Mouse (Mus musculus): ENCODE results near the gene Gm11060.

Gene Gm11060

DNA sequence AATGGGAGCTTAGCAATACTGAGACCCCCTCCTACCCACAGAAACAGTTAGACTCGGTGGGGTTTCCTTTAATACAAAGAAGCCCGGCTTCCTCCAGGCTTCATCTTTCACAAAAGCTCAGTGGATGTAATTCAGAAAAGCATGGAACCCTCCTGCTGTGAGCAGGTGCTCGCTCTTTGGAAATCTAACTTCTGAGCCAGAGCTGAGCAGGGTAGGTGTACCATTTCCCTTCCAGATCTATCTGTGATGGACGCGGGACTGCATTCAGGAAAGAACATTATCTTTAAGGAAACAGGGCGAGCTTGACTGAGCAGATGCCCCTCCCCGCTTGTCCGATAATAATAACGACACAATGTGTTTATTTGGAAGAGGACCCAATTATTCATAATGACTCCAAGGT lies 22.3 kb downstream of the Gm11060 start:
- DNase-seq (ENCODE audit: low read depth in 1 of 2, low spot score in 2 of 2) = no peak

DNA sequence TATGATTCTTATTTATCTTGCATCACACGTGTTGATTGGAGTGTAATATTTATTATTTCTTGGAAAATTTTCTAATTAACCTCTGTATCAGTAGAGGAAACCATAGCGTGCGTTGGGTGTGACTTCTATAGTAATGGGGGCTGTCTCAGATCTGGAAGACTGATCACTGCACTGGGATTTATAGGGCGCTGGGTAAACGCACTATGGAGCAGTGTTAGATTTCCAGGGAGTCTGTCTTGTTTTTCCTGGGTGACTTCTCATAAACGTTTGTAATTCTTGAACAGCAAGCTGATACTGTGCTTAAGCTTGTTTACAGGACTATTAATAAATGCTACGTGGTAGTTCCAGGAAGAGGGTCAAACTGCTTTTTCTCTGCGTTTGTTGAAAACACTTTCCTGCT lies 25.9 kb downstream of the Gm11060 start:
- DNase-seq (ENCODE audit: low read depth in 1 of 2, low spot score in 2 of 2) = no peak

DNA sequence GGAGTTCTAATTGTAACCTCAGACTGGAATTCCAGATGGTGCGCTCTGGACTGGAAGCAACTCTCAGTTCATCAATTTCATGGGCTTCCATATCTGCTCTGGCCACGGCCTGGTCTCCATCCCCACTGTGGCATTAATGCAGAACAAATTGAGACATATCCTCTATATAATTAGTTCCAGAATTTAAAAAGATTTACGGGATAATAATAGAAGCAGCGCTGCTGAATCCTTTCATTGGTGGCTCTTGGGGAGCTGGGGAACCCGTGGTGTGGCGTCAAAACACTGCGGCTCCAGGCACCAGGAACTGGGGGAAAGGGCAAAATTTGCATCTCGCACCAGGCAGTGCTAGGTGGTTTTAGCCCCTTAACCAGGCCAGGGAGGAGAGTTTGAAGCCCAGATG lies 30.4 kb downstream of the Gm11060 start:
- DNase-seq (ENCODE audit: low read depth in 1 of 2, low spot score in 2 of 2) = no peak

DNA sequence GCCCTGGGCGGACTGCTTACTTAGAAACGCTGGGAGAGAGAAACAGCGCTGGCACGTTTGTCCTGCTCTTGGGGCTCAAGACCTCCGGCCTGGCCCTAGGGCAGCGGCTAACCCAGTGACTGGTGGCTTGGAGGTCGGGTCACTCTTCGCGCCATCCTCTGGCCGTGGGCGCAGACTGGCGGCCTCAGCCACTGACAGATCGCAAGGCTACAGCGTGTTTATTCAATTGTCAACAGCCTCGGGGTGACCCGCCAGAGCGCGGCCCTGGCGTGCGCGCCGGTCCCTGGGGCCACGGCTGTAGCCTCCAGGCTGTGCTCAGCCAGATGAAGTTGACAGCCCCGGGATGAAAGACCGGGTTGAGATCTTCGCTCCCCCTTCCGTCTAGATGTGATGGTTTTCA lies 31.1 kb downstream of the Gm11060 start:
- DNase-seq (ENCODE audit: low read depth in 1 of 2, low spot score in 2 of 2) = no peak

DNA sequence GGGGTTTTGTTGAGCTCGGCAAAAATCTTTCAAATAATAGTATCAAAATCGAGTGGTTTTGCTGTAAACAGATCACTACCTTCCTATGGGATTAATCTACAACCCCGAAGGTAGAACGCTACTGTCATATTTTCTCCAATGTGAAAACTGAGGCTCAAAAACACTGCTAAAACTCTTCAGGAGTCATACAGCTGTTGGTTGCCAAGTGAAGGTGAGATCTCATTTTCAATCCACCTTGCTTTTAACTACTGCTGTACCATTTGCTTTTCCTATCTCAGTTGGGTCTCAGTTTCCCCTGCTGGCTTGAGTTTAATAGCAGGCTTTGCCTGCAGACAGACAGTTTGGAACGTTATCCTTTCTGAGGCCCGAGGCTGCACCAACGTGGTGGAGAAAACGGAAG lies 31.6 kb downstream of the Gm11060 start:
- DNase-seq (ENCODE audit: low read depth in 1 of 2, low spot score in 2 of 2) = no peak

- DNase-seq (ENCODE audit: low read depth in 1 of 2, low spot score in 2 of 2) = no peak
These were observed 32.1 kb downstream of the Gm11060 start for GRCm38 (mm10) chr2:105123881-105124280.

DNA sequence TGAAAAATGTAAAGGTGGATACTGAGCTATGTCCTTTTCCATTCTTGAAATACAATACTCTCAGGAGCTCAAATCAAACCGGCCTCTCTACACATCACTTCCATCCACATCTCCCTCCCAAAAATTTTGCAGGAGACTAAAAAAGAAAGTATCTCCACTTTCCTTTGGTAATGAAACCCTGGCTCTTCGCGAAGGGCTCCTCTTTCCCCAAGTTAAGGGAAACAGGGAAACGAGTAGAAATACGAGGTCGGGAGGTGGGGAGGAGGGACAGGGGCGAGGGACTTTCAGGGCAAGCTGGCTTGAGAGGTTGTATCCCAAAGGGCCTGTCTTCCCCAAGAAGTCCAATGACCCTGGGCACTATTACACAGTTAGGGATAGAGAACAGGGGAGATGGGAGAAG lies 32.6 kb downstream of the Gm11060 start:
- no peak for DNase-seq (ENCODE audit: low read depth in 1 of 2, low spot score in 2 of 2)

DNA sequence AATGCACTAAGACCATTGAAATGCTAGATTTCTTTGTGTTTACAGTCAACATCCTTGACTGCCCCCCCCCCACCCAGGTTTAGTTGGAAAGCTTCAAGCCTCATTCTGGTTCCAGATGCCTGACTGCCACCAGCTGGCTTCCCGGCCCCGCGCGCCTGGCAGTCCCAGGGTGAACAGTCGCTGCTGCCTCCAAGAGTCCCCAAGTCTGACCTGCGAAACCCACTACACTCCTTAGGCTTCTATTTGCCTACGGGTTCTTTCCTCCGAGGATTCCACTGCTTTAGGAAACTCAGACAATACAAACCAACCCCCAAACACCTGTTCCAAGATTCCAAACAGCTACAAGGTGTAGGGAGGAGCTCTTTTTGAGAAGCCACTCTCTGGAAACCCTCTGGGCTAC lies 33.4 kb downstream of the Gm11060 start:
- no peak for DNase-seq (ENCODE audit: low read depth in 1 of 2, low spot score in 2 of 2)

DNA sequence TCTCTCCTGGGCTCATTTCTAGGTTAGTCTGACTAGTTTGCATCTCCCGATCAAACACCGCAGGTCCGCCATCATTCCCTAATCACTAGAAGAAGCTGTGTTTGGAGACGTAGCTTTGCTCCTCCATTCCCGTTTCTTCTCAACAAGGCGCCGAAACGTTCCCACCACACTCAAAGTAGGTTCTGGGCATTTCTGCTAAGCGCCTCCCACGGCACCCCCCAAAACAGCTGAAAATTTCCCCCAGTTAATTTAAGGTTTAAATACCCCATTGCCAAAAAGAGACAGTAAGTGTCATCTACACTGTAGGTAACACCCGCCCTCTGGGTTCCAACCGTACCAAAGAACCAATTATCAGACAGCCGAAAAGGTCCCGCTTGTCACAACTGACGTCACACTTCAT lies 33.8 kb downstream of the Gm11060 start:
- DNase-seq (ENCODE audit: low read depth in 1 of 2, low spot score in 2 of 2) = no peak

- no peak for DNase-seq (ENCODE audit: low read depth in 1 of 2, low spot score in 2 of 2)
These were observed 34.5 kb downstream of the Gm11060 start, which contains the start of gene Wt1 for GRCm38 (mm10) chr2:105126279-105126678. Wt1 (plus strand) TSS chr2:105126529.

- DNase-seq (ENCODE audit: low read depth in 1 of 2, low spot score in 2 of 2) = no peak
These were observed 35.1 kb downstream of the Gm11060 start for GRCm38 (mm10) chr2:105126691-105127530.

DNA sequence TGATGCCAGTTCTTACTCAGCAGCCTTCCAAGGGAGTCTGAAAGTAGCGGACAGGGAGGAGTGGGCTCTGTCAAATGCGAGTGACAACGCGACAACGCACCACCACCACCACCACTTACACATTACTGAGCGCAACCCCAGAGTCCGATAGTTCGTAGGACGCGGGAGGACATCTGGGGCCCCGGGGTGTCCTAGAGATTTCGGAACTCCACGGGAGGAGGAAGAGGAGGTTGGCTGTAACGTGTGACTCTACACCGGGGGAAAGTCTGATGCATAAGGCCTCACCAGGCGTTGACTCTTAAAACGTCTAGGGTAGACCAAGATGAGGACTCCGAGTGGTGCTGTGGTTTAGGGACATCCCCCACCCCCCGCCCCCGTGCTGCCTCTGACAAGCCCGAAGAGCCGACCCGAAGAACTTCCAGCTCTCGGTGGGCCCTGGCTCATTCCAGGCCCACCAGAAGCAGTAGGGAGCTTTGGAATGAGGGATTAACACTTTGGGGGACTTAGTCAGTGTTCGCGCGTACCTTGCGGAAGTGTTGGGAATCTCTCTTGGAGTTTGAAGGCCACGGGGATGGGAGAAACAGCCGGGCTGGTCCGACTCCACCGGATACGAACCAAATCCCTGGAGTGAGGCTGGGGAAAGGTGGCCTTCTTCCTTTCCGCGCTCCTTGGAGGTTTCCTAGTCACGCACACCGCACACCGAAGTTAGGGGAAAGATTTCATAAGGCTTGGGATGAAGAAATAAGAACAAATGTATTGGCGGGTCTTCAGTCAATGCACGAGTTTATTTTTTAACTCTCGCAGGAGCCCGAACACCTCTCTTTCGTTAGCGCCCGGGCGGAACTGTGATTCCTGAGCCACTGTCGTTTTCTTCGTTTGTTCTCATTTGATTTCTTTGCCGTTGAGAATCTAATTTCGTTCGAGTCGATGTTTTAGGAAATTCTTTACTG lies 36.0 kb downstream of the Gm11060 start:
- no peak for DNase-seq (ENCODE audit: low read depth in 1 of 2, low spot score in 2 of 2)

DNA sequence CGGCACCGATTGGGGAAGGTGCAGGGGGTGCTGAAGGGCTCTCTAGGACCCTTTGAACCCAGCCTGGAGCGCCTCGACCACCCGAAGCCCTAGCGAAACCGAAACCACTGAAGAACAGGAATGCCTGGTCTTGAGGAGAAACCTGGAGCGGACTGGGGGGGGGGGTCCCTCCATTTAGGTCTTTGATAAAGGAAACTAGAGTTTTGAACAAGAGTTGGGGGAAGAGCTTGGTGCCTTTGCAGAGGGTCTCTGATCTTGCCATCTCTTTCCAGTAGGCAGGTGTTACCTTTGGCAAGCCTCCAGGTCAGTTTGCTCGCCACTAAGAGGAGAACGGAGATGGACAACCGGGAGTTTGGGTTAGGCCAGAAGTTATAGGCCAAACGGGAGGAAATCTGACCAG lies 36.7 kb downstream of the Gm11060 start:
- no peak for DNase-seq (ENCODE audit: low read depth in 1 of 2, low spot score in 2 of 2)

DNA sequence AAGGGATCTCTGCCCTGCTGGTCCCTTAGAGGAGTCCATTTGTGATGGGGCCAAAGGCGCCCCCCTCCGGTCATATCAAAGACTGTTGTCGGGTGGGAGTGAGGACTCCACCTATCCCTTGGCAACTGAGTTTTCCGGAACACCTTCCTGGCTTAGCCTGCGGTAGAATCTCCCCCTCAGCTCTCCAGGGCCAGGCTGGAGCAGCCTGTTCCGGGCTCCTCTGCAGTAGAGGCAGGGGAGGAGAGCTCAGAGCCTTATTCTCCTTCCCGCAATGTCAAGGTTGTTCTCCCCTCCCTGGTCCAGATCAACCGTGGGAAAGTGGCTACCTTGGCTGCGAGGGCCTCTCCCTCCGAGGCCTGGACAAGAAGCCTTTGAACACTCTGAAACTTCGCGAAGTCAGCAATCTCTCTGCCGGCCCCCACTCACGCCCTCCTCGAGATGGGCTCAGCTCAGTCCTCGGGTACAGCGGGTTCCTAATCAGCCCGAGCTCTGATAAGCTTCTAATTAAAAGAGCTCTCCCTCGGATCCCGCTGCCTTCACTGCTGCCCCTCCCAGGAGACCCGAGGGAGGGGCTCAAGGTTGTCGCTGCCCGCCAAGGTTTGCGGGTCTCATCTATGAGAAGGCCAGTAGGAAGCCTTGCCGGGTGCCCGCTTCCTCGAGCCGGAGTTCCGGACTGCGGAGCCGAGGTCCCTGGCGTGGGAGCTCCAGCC lies 38.7 kb downstream of the Gm11060 start:
- DNase-seq (ENCODE audit: low read depth in 1 of 2, low spot score in 2 of 2) = no peak

DNA sequence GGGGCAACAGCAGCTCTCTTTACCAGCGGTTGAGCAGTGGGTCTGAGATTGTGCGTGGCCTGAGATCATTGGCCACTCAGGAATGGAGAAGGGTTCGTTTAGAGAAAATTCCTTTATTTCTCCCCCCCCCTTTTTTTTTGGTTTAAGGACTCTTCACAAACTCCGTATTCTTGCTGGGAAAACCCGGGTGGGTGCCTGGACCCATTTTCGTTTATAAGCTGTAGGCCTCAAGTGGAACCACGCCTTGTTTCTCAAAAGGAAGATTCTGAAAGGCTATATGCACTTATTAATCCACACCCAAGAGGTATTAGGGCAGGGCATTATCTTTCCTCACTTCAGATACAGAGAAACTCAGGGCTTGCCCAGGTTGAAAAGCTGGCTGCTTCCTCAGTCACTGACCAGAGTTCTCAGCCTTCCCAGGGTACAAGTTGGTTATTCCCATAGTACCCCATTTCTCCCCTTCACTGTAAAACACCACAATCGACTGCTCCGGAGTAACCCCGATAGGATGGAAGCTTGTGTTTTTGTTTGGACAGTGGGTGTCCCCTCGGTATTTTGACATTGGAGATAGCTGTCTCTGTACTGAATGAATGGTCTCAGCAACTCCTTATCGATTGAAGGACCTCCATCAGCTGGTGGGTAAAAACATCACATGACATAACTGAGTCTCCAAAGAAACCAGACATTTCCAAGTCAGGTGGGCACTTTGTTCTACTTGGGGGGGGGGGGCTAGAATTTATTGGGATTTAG lies 39.4 kb downstream of the Gm11060 start:
- DNase-seq (ENCODE audit: low read depth in 1 of 2, low spot score in 2 of 2) = no peak

GRCm38 (mm10) chr2:105131811-105132100 lies 39.9 kb downstream of the Gm11060 start:
- DNase-seq (ENCODE audit: low read depth in 1 of 2, low spot score in 2 of 2) = no peak

DNA sequence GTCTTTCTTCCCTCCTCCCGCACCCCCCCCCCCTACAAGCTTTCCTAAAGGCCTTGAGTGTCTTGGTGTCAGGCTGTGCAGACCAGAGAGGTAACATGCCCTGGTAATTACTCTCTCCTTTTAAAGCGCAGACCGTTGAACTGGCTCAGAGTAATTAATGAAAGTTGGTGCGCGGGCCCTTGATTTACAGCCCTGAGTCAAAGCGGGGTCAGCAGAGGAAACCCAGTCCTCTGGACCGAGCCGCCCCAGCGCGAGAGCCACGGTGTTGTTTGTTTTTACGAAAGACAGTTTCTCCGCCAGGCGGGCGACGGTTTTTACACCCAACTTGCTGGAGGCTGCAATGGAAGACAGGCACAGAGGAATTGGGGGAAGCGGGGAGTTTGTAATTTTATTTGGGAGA lies 40.5 kb downstream of the Gm11060 start:
- DNase-seq (ENCODE audit: low read depth in 1 of 2, low spot score in 2 of 2) = no peak

- DNase-seq (ENCODE audit: low read depth in 1 of 2, low spot score in 2 of 2) = no peak
These were observed 41.3 kb downstream of the Gm11060 start for GRCm38 (mm10) chr2:105132933-105133795.

DNA sequence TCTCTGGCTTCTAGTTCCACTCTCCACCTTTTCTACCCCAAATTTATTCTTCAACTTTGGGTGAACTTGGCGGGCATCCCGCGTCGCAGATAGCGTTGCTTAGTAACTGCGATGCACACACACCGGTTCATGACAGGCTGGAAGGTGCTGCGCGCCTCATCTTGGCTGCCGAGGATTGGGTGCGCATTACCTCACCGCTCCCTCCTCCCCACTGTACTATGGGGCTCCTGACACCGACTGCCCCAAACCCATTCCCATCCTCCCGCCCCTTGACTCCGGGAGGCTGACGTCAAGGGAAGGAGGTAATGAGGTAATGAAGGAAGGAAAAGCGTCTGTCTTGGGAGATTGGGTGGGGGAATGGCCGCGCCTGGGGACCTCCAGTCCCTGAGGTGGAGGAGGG lies 42.5 kb downstream of the Gm11060 start:
- DNase-seq (ENCODE audit: low read depth in 1 of 2, low spot score in 2 of 2) = no peak

DNA sequence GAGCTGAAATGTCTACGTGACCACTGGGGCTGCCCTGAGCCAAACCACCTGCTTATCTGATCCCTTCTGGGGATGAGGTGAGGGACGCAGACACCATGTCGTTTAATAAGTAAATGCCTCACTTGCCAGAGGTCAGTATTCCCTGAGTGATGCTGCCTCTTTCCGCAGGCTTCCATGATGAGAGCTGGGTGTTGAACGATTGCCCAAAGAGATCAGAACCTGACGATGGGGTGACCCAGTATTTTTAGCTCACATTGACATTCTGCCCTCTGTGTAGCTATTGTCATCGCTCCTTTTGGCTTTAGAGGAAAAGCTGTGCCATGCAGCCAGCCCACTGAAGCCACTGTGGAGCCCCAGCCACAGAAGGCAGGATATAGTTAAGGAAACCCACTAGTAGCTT lies 47.7 kb downstream of the Gm11060 start:
- DNase-seq (ENCODE audit: low read depth in 1 of 2, low spot score in 2 of 2) = no peak
